Mouse (Mus musculus) embryonic fibroblast, embryonic 13.5 days (primary cell): Measurements from ENCODE around the gene Psmd14. TPM values are rescaled to one million over a fixed set of nuclear protein-coding genes. Genes with fewer than 3 reads are reported as not detected.

Source experiments
- H3K27ac ChIP-seq: 2 replicates; pipeline ENCODE4 v1.5.1; 2012; ENCODE audit warnings: low read length, control low read depth, inconsistent platforms; ENCODE audit not compliant: insufficient read depth
- H3K4me1 ChIP-seq: 2 replicates; pipeline ENCODE4 v1.6.1; 2011; ENCODE audit warnings: low read length; ENCODE audit not compliant: control insufficient read depth, insufficient read depth
- H3K4me3 ChIP-seq: 2 replicates; pipeline ENCODE4 v1.5.1; 2011; ENCODE audit warnings: mild to moderate bottlenecking, control low read depth, low read length; ENCODE audit not compliant: insufficient read depth
- CTCF ChIP-seq: IDR thresholded peaks from 2 replicates; pipeline ENCODE4 v1.5.1; 2011; ENCODE audit warnings: mild to moderate bottlenecking, control low read depth, low read length, moderate library complexity, borderline replicate concordance; ENCODE audit not compliant: insufficient read depth
- POLR2A ChIP-seq: IDR thresholded peaks from 2 replicates; pipeline ENCODE4 v1.6.1; 2011; ENCODE audit warnings: low read depth, mild to moderate bottlenecking, control low read depth, low read length, moderate library complexity
- polyA plus RNA-seq: library from polyadenylated mRNA; stranded (reverse); fragments of >200 nt; gene quantifications from 2 replicates; pipeline ENCODE4 v1.2.4, GENCODE M21; 2011; ENCODE audit warnings: low read depth; ENCODE audit not compliant: missing spikeins, insufficient read length

The Psmd14 gene
- polyA plus RNA-seq, 1 experiment: 183 TPM

DNA sequence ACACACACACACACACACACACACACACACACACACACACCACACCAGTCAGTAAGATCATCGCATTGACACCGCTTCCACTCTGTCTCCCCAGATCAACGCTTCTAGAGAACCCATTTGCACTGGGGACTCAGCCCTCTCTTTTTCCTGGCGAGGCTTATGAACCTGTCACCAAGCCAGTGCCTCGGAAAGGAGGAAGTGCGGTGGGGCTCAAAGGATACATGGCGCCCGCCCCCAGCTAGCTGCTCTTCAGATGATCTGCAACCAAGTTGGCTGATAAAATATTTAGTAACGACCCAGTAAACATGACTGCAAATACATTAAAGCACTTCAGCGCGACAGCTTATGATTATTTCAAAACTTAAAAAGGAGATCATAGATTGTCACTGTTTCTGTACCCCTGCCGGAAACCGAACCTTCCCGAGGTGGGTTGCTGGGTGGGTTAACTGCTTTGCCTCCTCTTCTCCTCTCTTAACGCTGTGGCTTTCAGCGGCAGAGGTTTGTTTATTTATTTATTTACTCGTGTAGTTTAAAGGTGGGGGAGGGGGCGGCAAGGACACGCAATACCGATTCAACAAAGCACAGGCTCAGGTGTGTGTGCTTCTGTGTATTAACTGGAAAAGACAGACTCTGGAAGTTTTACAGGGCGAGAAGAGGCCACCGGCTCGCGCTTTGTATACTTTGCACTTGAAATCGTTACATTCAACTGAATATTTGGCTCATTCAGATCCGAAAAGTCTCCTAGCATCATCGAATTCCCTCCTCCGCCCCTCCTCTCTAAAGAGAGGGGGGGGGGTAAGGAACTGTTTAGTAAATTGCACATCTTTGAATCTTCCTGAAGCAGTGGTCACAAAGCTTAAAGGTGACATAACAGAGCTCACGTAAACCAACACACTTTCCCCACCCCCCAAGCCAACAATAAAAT lies 92.2 kb downstream of the Psmd14 start:
- H3K4me1 ChIP-seq: no peaks in the 10 kb centered on the region
- H3K27ac ChIP-seq: no peak overlapping the region
- no peak for TF ChIP-seq POLR2A
- no peak overlapping the region for H3K4me3 ChIP-seq

DNA sequence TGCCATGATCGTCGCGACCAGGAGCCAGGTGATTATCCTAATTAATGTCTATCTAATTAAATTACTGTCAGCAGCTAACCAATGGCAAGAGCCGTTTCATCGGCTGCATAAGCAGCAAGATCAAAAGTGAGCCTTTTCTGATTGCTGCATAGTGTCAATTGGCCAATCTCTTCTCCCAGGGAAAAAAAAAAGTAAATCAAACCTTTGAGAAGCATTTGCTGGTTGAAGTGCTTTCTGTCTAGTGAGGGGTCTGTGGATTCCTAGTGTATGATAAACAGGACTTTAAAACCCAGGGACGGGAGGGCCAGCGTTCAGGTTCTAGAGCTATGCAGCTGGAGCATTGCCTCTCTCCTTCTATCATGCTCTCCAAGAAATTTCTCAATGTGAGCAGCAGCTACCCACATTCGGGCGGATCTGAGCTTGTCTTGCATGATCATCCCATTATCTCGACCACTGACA lies 92.9 kb downstream of the Psmd14 start:
- Histone ChIP-seq H3K4me1 (no peaks in the 10 kb centered on the region), H3K27ac (no peak overlapping the region), H3K4me3 (no peak overlapping the region)
- TF ChIP-seq CTCF (no peak), POLR2A (no peak)

DNA sequence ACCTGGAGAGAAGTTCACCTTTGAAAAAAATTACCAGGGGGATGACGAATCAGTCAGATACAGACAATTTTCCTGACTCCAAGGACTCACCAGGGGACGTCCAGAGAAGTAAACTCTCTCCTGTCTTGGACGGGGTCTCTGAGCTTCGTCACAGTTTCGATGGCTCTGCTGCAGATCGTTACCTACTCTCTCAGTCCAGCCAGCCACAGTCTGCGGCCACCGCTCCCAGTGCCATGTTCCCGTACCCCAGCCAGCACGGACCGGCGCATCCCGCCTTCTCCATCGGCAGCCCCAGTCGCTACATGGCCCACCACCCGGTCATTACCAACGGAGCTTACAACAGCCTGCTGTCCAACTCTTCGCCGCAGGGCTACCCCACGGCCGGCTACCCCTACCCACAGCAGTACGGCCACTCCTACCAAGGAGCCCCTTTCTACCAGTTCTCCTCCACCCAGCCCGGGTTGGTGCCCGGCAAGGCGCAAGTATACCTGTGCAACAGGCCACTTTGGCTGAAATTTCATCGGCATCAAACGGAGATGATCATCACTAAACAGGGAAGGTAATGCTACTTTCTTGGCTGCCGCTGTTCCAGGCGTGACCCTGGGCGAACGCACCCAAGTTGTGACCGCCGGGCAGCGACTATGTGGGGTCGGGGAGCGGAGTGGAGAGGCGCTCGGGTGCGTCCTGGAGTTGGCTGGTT lies 93.5 kb downstream of the Psmd14 start:
- H3K4me3 ChIP-seq: no peak overlapping the region
- no peak overlapping the region for H3K27ac ChIP-seq
- no peaks in the 10 kb centered on the region for H3K4me1 ChIP-seq
- no peak for TF ChIP-seq POLR2A
- no peak for TF ChIP-seq CTCF

DNA sequence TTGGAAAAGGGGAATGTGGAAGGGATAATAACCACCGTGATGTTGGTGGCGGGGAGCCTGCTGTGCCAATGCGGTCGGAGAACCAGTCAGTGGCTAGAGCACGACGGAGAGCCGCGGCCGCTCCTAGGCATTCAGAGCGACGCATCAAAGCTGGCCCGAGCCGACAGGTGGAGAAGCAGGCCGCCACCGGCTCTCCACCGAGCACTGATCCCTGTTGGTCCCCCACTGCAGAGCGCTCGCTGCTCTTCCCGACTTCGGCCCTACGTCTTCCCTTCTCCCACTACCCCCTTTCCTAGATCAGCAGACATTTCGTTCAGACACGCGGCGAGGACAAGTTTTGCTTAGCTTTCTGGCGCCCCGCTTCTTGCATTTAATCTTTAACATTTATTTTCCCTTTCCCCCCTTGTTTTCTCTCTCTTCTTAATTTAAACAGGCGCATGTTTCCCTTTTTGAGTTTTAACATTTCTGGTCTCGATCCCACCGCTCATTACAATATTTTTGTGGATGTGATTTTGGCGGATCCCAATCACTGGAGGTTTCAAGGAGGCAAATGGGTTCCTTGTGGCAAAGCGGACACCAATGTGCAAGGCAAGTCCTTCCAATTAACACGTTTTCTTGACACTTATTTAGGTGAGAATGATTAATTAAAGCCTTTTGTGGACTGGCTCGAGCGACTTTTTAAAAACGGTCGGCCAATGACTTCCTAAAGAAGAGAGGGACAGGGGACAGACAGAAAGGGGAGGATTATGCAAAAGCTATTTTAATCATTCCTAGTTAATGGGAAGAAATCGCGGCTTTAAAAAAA lies 94.2 kb downstream of the Psmd14 start:
- Histone ChIP-seq H3K4me1 (no peaks in the 10 kb centered on the region), H3K27ac (no peak overlapping the region), H3K4me3 (no peak overlapping the region)
- no peak for TF ChIP-seq CTCF
- TF ChIP-seq POLR2A: no peak

DNA sequence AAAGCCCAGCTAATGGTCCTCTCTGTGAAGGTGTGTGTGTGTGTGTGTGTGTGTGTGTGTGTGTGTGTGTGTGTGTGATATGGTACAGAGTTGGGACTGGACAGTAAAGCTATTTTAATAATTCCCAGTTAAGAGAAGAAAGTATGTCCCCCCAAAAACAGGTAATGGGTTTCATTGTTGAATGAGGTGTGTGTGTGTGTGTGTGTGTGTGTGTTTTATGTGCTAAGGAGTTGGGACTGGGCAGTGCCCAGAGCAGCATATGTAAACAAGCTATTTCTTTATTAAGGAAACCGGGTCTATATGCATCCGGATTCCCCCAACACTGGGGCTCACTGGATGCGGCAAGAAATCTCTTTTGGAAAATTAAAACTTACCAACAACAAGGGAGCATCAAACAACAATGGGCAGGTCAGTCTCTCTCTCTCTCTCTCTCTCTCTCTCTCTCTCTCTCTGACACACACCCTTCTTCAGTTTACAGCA lies 94.9 kb downstream of the Psmd14 start:
- no peak for TF ChIP-seq CTCF
- no peak for TF ChIP-seq POLR2A
- Histone ChIP-seq H3K4me3 (no peak overlapping the region), H3K4me1 (no peaks in the 10 kb centered on the region), H3K27ac (no peak overlapping the region)

DNA sequence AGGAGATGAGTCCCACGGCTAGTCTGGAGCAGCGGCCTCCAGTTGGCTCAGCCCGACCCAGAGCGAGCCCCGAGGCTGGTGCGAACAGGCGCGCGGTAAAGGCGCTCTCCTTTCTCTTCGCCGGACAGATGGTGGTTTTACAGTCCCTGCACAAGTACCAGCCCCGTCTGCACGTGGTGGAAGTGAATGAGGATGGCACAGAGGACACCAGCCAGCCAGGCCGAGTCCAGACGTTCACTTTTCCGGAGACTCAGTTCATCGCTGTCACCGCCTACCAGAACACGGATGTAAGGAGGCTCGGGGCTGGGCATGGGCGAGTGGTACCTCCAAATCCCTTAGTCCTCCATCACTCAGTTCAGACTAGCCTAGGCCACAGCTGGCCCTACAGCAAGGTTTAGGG lies 95.7 kb downstream of the Psmd14 start:
- TF ChIP-seq POLR2A: no peak
- no peak for TF ChIP-seq CTCF
- Histone ChIP-seq H3K27ac (no peak overlapping the region), H3K4me1 (no peaks in the 10 kb centered on the region), H3K4me3 (no peak overlapping the region)

DNA sequence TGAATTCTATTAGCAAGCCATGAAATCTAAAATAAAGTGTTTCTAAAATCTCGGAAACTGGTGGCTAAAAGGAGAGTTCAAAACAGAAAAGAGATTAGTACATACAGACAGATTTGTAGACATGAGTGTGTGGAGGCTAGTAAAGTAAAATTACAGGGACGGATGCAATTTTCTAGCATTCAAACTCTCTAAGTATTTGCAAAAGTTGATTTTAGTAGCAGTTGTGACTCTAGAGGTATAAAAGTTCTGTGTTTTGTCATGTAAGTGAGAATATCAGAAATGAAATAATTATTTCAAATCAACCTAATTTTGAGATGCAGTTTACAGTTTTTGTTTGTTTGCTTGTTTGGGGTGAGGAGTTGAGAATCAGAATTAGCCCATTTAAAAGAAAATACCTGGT lies 96.3 kb downstream of the Psmd14 start:
- Histone ChIP-seq H3K4me1 (no peaks in the 10 kb centered on the region), H3K4me3 (no peak overlapping the region), H3K27ac (no peak overlapping the region)
- TF ChIP-seq POLR2A (no peak), CTCF (no peak)

DNA sequence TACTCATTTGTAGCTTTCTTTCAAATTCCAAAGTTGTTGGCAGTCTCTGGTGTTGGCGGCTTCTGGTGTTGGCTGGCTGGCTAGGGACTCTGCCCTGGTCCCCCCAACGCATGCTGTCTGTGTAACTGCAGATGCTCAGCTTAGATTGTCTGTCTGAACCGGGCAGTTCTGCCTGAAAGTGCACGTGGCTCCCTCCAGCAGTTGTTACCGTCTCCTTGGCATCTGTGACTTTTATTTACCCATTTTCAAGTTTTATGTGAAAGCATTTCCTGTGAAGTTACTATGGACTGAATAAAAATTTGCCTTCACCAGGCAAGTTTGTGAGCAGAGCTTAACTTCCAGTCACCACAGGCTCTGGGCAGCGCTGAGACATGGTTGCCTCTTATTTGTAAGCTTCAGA lies 97.3 kb downstream of the Psmd14 start:
- Histone ChIP-seq H3K4me3 (no peak overlapping the region), H3K4me1 (no peaks in the 10 kb centered on the region), H3K27ac (no peak overlapping the region)
- TF ChIP-seq CTCF (no peak), POLR2A (no peak)

DNA sequence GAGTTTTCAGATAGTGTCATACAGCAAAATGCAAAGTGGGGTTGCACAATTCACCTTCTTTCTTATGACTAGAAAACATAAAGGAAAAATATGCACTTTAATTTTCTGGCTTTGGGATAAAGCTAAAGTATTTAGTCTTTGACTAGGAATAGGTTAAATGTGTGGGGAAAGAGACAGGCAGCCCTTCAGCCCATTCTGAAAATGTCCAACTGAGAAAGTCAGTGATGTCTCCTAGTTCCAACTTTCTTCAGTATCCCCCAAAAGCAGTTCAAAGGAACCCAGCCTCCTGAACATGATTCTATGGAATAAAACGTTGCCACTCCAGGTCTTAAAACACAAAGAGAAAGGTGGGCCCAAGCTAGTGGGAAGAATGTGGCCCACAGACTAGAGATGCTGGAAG lies 97.9 kb downstream of the Psmd14 start:
- TF ChIP-seq CTCF: no peak
- no peak for TF ChIP-seq POLR2A
- no peak overlapping the region for H3K4me3 ChIP-seq
- H3K4me1 ChIP-seq: no peaks in the 10 kb centered on the region
- H3K27ac ChIP-seq: no peak overlapping the region

DNA sequence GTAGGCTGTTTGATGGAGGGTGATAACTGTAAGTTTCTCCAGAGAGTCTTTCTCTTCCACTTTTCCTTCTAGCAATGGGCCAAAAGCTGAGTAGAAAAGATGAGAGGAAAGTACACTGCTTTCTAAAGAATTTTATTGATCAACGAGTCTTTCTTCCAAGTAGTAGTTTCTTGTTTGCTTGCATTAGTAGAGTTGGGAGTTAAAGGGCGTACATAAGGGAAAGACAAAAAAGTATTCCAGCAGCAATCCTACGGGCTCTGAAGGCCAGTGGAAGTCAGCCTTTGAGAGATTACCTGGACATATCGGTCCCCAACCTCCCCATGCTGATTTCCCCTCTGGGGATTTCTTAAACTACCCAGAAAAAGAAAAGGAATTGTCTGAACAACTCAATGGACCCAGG lies 99.3 kb downstream of the Psmd14 start:
- H3K4me1 ChIP-seq: no peaks in the 10 kb centered on the region
- H3K4me3 ChIP-seq: no peak overlapping the region
- H3K27ac ChIP-seq: no peak overlapping the region
- no peak for TF ChIP-seq POLR2A
- TF ChIP-seq CTCF: no peak
